Mouse (Mus musculus): ENCODE data around the gene Ptgr2. TPM values are rescaled to one million over a fixed set of nuclear protein-coding genes. Genes with fewer than 3 reads are reported as not detected.
A peak's percentile ranks its signal among the peaks of the same experiment; 100 is the strongest.

The Ptgr2 gene
- polyA plus RNA-seq, 1 experiment from 2014 or later, result 27.4 TPM

GRCm38 (mm10) chr12:84304554-84304953 is 19.5 kb downstream of the Ptgr2 start:
- Histone ChIP-seq H3K9ac (ENCODE audit: low read length) (no peak overlapping the region), H3K27me3 (ENCODE audit: control insufficient read depth, insufficient read depth, low read length) (no peaks in the 10 kb centered on the region), H3K4me1 (replicated peaks; ENCODE audit: control insufficient read depth, insufficient read depth) (no peaks in the 10 kb centered on the region), H3K9me3 (ENCODE audit: control insufficient read depth, low read length) (no peaks in the 10 kb centered on the region), H3K4me3 (ENCODE audit: low read depth, low read length) (no peak overlapping the region), H3K36me3 (ENCODE audit: control insufficient read depth, insufficient read depth, low read length) (peaks cover 10% of the 10 kb centered on the region), H3K27ac (replicated peaks) (0 out of 2 replicates have a peak overlapping the region, but pooled peaks have one; percentile 35), H3K4me2 (replicated peaks; ENCODE audit: low read depth) (no peak overlapping the region)
- ATAC-seq (ENCODE audit: low FRiP score, low TSS enrichment) (peak; percentile 67; the same call in 1 of the 2 replicates), DNase-seq (ENCODE audit: low spot score) (no peak)
- WGBS, result 61% methylated on average over 1 of the region's 1 CpGs
- no peak for TF ChIP-seq CTCF (IDR thresholded peaks at IDR 0.05; ENCODE audit: low read depth)
- TF ChIP-seq EP300 (optimal IDR thresholded peaks at IDR 0.05), result no peak

GRCm38 (mm10) chr12:84311306-84311705 is 26.3 kb downstream of the Ptgr2 start:
- Histone ChIP-seq H3K9ac (ENCODE audit: low read length) (no peak overlapping the region), H3K27me3 (ENCODE audit: control insufficient read depth, insufficient read depth, low read length) (no peaks in the 10 kb centered on the region), H3K4me1 (replicated peaks; ENCODE audit: control insufficient read depth, insufficient read depth) (no peaks in the 10 kb centered on the region), H3K9me3 (ENCODE audit: control insufficient read depth, low read length) (no peaks in the 10 kb centered on the region), H3K27ac (replicated peaks) (no peak overlapping the region), H3K4me3 (ENCODE audit: low read depth, low read length) (no peak overlapping the region), H3K36me3 (ENCODE audit: control insufficient read depth, insufficient read depth, low read length) (no peaks in the 10 kb centered on the region; the same call in none of the 2 replicates), H3K4me2 (replicated peaks; ENCODE audit: low read depth) (no peak overlapping the region)
- TF ChIP-seq CTCF (IDR thresholded peaks at IDR 0.05; ENCODE audit: low read depth) (no peak), EP300 (optimal IDR thresholded peaks at IDR 0.05) (no peak)
- ATAC-seq (ENCODE audit: low FRiP score, low TSS enrichment), result no peak
- WGBS, result 61% methylated on average over 3 of the region's 5 CpGs
- no peak for DNase-seq (ENCODE audit: low spot score)

- Histone ChIP-seq H3K36me3 (ENCODE audit: control insufficient read depth, insufficient read depth, low read length) (no peaks in the 10 kb centered on the region), H3K27ac (replicated peaks) (peak overlapping the region; percentile 94), H3K4me2 (replicated peaks; ENCODE audit: low read depth) (peak overlapping the region; percentile 87), H3K9ac (ENCODE audit: low read length) (peak overlapping the region; percentile 99), H3K4me1 (replicated peaks; ENCODE audit: control insufficient read depth, insufficient read depth) (no peaks in the 10 kb centered on the region), H3K27me3 (ENCODE audit: control insufficient read depth, insufficient read depth, low read length) (no peaks in the 10 kb centered on the region), H3K4me3 (ENCODE audit: low read depth, low read length) (peak overlapping the region; percentile 97), H3K9me3 (ENCODE audit: control insufficient read depth, low read length) (no peaks in the 10 kb centered on the region)
- no peak for DNase-seq (ENCODE audit: low spot score)
- WGBS, result 32% methylated on average over 7 of the region's 7 CpGs
- no peak for ATAC-seq (ENCODE audit: low FRiP score, low TSS enrichment)
- TF ChIP-seq EP300 (optimal IDR thresholded peaks at IDR 0.05) (no peak), CTCF (IDR thresholded peaks at IDR 0.05; ENCODE audit: low read depth) (no peak)
Measured at GRCm38 (mm10) chr12:84316006-84316405, 31.0 kb downstream of the Ptgr2 start.

GRCm38 (mm10) chr12:84316721-84317621 is 31.9 kb downstream of the Ptgr2 start, which contains the start of gene Zfp410:
Gene Zfp410, plus strand, starts transcription at chr12:84316852.
- Histone ChIP-seq H3K27ac (replicated peaks) (peak within 1 kb of the TSS; percentile 94), H3K27me3 (ENCODE audit: control insufficient read depth, insufficient read depth, low read length) (no peaks in the 10 kb centered on the region), H3K4me3 (ENCODE audit: low read depth, low read length) (peak within 1 kb of the TSS; percentile 97), H3K4me2 (replicated peaks; ENCODE audit: low read depth) (peak within 1 kb of the TSS; percentile 87), H3K9ac (ENCODE audit: low read length) (peak within 1 kb of the TSS; percentile 99), H3K4me1 (replicated peaks; ENCODE audit: control insufficient read depth, insufficient read depth) (no peaks in the 10 kb centered on the region), H3K36me3 (ENCODE audit: control insufficient read depth, insufficient read depth, low read length) (no peaks in the 10 kb centered on the region), H3K9me3 (ENCODE audit: control insufficient read depth, low read length) (no peaks in the 10 kb centered on the region)
- peak; percentile 95 for ATAC-seq (ENCODE audit: low FRiP score, low TSS enrichment)
- DNase-seq (ENCODE audit: low spot score), result peak; percentile 89
- TF ChIP-seq EP300 (optimal IDR thresholded peaks at IDR 0.05) (no peak), CTCF (IDR thresholded peaks at IDR 0.05; ENCODE audit: low read depth) (no peak; the same call in 1 of the 2 replicates)
- under 1% methylated on average over 69 of the region's 77 CpGs for WGBS

GRCm38 (mm10) chr12:84327111-84327512 is 42.1 kb downstream of the Ptgr2 start:
- no peak for TF ChIP-seq CTCF (IDR thresholded peaks at IDR 0.05; ENCODE audit: low read depth)
- TF ChIP-seq EP300 (optimal IDR thresholded peaks at IDR 0.05), result no peak
- peaks cover 13% of the 10 kb centered on the region for H3K36me3 ChIP-seq (ENCODE audit: control insufficient read depth, insufficient read depth, low read length)

More at GRCm38 (mm10) chr12:84327111-84327512, 42.1 kb downstream of the Ptgr2 start:
- no peak overlapping the region for H3K27ac ChIP-seq (replicated peaks)
- H3K4me2 ChIP-seq (replicated peaks; ENCODE audit: low read depth), result no peak overlapping the region
- H3K9ac ChIP-seq (ENCODE audit: low read length), result no peak overlapping the region
- H3K27me3 ChIP-seq (ENCODE audit: control insufficient read depth, insufficient read depth, low read length), result no peaks in the 10 kb centered on the region
- H3K4me1 ChIP-seq (replicated peaks; ENCODE audit: control insufficient read depth, insufficient read depth), result no peaks in the 10 kb centered on the region
- 33% methylated on average over 4 of the region's 4 CpGs for WGBS
- no peak overlapping the region for H3K4me3 ChIP-seq (ENCODE audit: low read depth, low read length)
- no peak for DNase-seq (ENCODE audit: low spot score)
- peak; percentile 64; the same call in 1 of the 2 replicates for ATAC-seq (ENCODE audit: low FRiP score, low TSS enrichment)
- no peaks in the 10 kb centered on the region for H3K9me3 ChIP-seq (ENCODE audit: control insufficient read depth, low read length)
